Mouse (Mus musculus): ENCODE measurements at regions not wholly inside any gene's neighbourhood (a gene's known extent, or its start where the extent isn't known, plus 50 kb on each side); places are given as distances from the start of the nearest gene placed in this dataset.

- POLR2A ChIA-PET: no interaction called here
- CTCF ChIA-PET: interaction anchor here in 2 of 4 experiments (0.6 to 1.5 kb wide), 2 partner anchors 17 to 79 kb away, joined by 3 read pairs; no protein-coding TSS in a partner anchor
These were observed 172.0 kb upstream of the Six2 start for GRCm38 (mm10) chr17:85859926-85860707.

GRCm38 (mm10) chr17:85858516-85858915 is 170.4 kb upstream of the Six2 start:
- POLR2A ChIA-PET: interaction anchor here in 1 of 4 experiments (0.6 kb wide), 1 partner anchor 17 kb away, joined by 3 read pairs; no protein-coding TSS in a partner anchor

GRCm38 (mm10) chr17:85857705-85858472 is 169.8 kb upstream of the Six2 start:
- ChIA-PET CTCF (interaction anchor here in 1 of 4 experiments (0.6 to 1.5 kb wide), 2 partner anchors 20 to 436 kb away, joined by 3 to 5 read pairs; no protein-coding TSS in a partner anchor), POLR2A (interaction anchor here in 1 of 4 experiments (0.6 kb wide), 1 partner anchor 16 kb away, joined by 3 read pairs; no protein-coding TSS in a partner anchor)

More at GRCm38 (mm10) chr17:85858516-85858915, 170.4 kb upstream of the Six2 start:
- CTCF ChIA-PET: interaction anchor here in 2 of 4 experiments (1.5 kb wide), 2 partner anchors 19 kb away, joined by 3 to 5 read pairs; no protein-coding TSS in a partner anchor

- ChIA-PET POLR2A (interaction anchor here in 1 of 4 experiments (0.7 kb wide), 1 partner anchor 547 kb away, joined by 4 read pairs; no protein-coding TSS in a partner anchor), CTCF (interaction anchor here in 2 of 4 experiments (0.5 to 0.6 kb wide), 2 partner anchors 20 to 945 kb away, joined by 3 to 9 read pairs; no protein-coding TSS in a partner anchor)
These were observed 168.8 kb upstream of the Six2 start for GRCm38 (mm10) chr17:85856894-85857293.

GRCm38 (mm10) chr17:85853156-85853555 is 165.1 kb upstream of the Six2 start:
- ChIA-PET POLR2A (interaction anchor here in 1 of 4 experiments (0.5 kb wide), 1 partner anchor 12 kb away, joined by 3 read pairs; no protein-coding TSS in a partner anchor), CTCF (interaction anchor here in 1 of 4 experiments (1.0 kb wide), 1 partner anchor 188 kb away, joined by 3 read pairs; no protein-coding TSS in a partner anchor)

- CTCF ChIA-PET: no interaction called here
These were observed 160.5 kb upstream of the Six2 start for GRCm38 (mm10) chr17:85848526-85848925.

GRCm38 (mm10) chr17:85847756-85848155 is 159.7 kb upstream of the Six2 start:
- ChIA-PET POLR2A (no interaction called here), CTCF (no interaction called here)

More at GRCm38 (mm10) chr17:85848526-85848925, 160.5 kb upstream of the Six2 start:
- POLR2A ChIA-PET: no interaction called here

- CTCF ChIA-PET: interaction anchor here in 2 of 4 experiments (0.6 to 1.0 kb wide), 3 partner anchors 32 to 582 kb away, joined by 3 to 12 read pairs (median 5); no protein-coding TSS in a partner anchor
- POLR2A ChIA-PET: interaction anchor here in 1 of 4 experiments (1.2 kb wide), 1 partner anchor 46 kb away, joined by 5 read pairs; no protein-coding TSS in a partner anchor
These were observed 157.0 kb upstream of the Six2 start for GRCm38 (mm10) chr17:85845059-85845458.

GRCm38 (mm10) chr17:85844486-85844885 is 156.4 kb upstream of the Six2 start:
- CTCF ChIA-PET: interaction anchor here in 2 of 4 experiments (0.6 kb wide), 2 partner anchors 582 to 1353 kb away, joined by 4 to 12 read pairs; no protein-coding TSS in a partner anchor
- POLR2A ChIA-PET: interaction anchor here in 1 of 4 experiments (1.2 kb wide), 1 partner anchor 45 kb away, joined by 5 read pairs; no protein-coding TSS in a partner anchor

GRCm38 (mm10) chr17:85823036-85823435 is 135.0 kb upstream of the Six2 start:
- CTCF ChIA-PET: no interaction called here
- POLR2A ChIA-PET: no interaction called here

GRCm38 (mm10) chr17:85821861-85822260 is 133.8 kb upstream of the Six2 start:
- ChIA-PET CTCF (interaction anchor here in 1 of 4 experiments (0.6 kb wide), 1 partner anchor 343 kb away, joined by 4 read pairs; no protein-coding TSS in a partner anchor), POLR2A (no interaction called here)

GRCm38 (mm10) chr17:85818098-85818855 is 130.2 kb upstream of the Six2 start:
- POLR2A ChIA-PET: no interaction called here
- CTCF ChIA-PET: no interaction called here

GRCm38 (mm10) chr17:85816521-85816920 is 128.4 kb upstream of the Six2 start:
- POLR2A ChIA-PET: no interaction called here
- CTCF ChIA-PET: no interaction called here

GRCm38 (mm10) chr17:85816056-85816455 is 128.0 kb upstream of the Six2 start:
- POLR2A ChIA-PET: no interaction called here
- CTCF ChIA-PET: no interaction called here

GRCm38 (mm10) chr17:85808580-85808979 is 120.5 kb upstream of the Six2 start:
- POLR2A ChIA-PET: interaction anchor here in 1 of 4 experiments (0.5 kb wide), 1 partner anchor 9 kb away, joined by 9 read pairs; no protein-coding TSS in a partner anchor
- CTCF ChIA-PET: no interaction called here

GRCm38 (mm10) chr17:85805726-85806359 is 117.8 kb upstream of the Six2 start:
- ChIA-PET POLR2A (no interaction called here), CTCF (interaction anchor here in 1 of 4 experiments (0.6 kb wide), 1 partner anchor 164 kb away, joined by 3 read pairs; no protein-coding TSS in a partner anchor)

GRCm38 (mm10) chr17:85804631-85805030 is 116.6 kb upstream of the Six2 start:
- POLR2A ChIA-PET: no interaction called here

GRCm38 (mm10) chr17:85801734-85802133 is 113.7 kb upstream of the Six2 start:
- CTCF ChIA-PET: no interaction called here
- POLR2A ChIA-PET: no interaction called here

More at GRCm38 (mm10) chr17:85804631-85805030, 116.6 kb upstream of the Six2 start:
- CTCF ChIA-PET: no interaction called here

Data from embryonic stem cell, embryonic (primary cell).